Mouse (Mus musculus) small intestine, adult 2 months (tissue): ENCODE results near the gene Car1.

Experiments
- CTCF ChIP-seq: fragments of 200-500 bp; IDR thresholded peaks from 2 replicates; pipeline ENCODE4 v1.5.1; 2012; ENCODE audit warnings: low read depth, mild to moderate bottlenecking, control low read depth, inconsistent platforms, low read length, moderate library complexity, mixed read lengths; ENCODE audit not compliant: insufficient replicate concordance, insufficient read length; ENCODE audit errors: extremely low read depth
- POLR2A ChIP-seq: fragments of 200-500 bp; IDR thresholded peaks from 2 replicates; pipeline ENCODE4 v1.6.1; 2012; ENCODE audit warnings: low read depth, mild to moderate bottlenecking, control low read depth, inconsistent platforms, low read length, moderate library complexity

- TF ChIP-seq CTCF (no peak), POLR2A (no peak)
Observed at GRCm38 (mm10) chr3:14828896-14829295, 20.7 kb upstream of the Car1 start.
